Mouse (Mus musculus) adrenal gland, adult (tissue): ENCODE results near the gene Vgll1.

Experiments used
- DNase-seq, 2 experiments: peaks; one replicate each; pipeline ENCODE4 v3.0.0; 2022 to 2023; ENCODE audit warnings: low spot score in 1 of 2; ENCODE audit not compliant: inconsistent age in 2 of 2

The Vgll1 gene

DNA sequence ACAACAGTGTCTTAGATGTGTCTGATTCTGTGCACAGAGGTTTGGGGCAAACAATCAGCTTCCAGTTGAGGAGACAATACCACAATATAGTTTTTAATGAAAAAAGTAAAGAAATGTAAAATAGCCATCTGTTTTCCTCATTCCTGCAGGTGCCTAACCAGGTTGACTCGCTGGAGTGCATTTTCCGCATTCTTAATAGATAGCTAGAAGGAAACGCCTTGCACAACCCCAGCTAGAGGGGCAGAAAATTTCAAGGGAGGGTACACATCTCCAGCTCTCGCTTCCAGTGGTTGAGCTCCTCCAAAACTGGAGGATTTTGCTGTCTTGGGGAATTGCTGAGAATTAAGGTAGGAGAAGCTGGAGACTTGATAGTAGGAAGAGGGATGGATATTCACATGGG, at the start of gene Vgll1:
Gene Vgll1 (plus strand): TSS at position 301 of the 400 bp plus-strand sequence.
- DNase-seq = no peak

DNA sequence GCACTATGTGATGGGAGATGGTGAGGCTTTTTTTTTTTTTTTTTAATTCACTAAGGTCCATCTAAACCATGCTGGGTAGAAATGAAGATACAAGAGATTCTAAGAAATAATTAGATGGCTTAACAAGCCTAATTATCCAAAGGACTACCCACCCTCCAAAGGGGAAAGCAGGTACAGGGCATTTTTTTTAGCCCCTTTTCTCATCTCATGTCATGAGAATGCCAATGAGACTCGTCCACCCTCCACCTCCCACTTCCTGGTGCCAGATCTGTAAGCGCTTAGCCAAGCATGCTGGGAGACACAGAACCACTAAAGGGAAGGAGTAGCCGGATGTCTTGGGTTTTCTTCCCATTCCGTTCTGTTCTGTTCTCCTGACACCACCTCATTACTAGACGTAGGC, 45.1 kb upstream of the Vgll1 start, which contains the start of gene Brs3:
Gene Brs3 (plus strand): TSS at position 301 of the 400 bp plus-strand sequence.
- no peak for DNase-seq

DNA sequence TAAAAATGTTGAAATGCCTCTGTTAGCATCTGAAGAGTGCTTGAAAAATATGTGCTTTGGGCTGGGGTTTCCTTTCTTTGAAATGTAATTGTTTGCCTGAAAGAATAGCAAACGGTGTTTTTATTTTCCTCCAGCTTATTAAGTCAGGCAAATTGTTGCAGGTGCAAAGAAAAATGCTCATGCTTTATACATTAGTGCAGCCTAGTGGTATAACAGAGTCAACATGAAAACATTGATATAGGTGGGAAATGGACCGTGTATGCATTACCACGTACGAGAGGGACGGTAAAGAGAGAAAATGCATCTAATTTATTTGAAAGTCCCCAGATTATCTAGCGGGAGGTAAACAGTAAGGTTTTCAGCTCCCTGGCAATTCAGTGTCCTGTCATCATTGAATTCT, 44.0 kb upstream of the Vgll1 start:
- DNase-seq = no peak

DNA sequence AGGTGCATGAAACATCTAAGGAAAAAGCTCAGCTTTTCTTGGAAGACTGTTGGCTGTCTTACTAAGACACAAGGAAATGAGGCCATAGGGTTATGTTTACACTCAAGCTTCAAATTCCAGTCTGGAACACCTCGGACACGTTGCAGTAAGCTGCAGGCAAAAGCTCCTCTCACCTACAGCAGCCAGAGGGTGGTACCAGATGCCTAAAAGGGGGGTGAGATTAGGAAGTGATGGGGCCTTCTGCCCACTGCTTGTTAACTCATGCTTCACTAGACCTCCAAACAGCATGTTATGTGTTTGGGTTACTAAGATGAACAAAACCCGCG, 35.1 kb upstream of the Vgll1 start:
- no peak for DNase-seq

DNA sequence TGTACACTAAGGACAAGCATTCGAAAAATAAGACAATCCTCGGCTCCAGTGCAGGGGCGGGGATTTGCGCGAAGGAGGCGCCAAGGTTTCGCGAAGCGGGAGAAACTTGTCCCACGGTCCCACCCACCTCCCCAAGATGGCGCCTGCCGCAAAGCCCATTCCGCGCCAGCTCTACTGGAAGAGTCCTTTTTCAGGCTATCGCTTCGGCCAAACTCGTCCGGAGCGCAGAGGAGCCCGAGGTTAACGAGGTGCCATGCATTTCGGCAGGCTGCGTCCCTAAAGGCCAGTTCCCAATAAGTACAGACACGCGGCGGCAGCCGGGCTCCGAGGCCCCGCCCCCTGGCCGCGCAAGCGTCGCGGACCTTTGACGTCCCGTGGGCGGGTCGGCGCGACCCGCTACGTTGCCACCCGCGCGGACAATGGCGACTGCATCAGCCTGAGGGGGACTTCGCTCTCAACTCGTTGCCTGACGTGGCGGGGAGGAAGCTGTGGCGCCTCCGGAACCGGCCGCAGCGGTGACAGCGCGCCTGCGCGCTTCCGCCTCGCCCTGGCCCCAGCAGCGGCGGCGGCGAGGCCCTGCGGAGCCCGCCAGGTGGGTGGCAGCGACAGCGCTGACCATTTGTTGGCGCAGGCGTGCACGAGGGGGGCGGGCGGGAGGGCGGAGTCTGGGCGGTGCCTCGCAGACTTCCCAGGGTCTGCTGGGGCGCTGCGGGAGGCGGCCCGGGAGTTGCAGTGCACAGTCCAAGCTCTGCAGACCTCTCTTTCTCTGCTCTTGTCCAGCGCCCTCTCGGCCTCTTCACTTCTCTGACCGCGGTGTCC, 34.5 kb upstream of the Vgll1 start, which contains the start of gene Htatsf1:
Gene Htatsf1 (plus strand): TSS at position 410 of the 819 bp plus-strand sequence.
- peak; percentile 88 to 96 for DNase-seq

DNA sequence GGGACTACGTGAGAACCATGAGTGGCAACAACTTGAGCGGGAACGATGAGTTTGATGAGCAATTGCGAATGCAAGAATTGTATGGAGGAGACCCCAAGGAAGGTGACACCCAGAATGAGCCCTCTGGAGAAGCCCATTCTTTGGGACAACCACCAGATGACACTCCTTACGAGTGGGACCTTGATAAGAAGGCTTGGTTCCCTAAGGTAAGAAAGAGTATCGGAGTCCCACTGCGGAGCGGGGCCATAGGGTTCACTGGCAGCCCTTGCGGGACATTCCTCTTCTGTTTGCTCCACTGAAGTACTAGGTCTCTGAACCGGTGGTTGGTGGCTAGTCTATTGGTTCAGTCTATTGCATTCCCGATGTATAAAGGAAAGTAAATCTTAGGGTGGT, 33.9 kb upstream of the Vgll1 start:
- no peak for DNase-seq

DNA sequence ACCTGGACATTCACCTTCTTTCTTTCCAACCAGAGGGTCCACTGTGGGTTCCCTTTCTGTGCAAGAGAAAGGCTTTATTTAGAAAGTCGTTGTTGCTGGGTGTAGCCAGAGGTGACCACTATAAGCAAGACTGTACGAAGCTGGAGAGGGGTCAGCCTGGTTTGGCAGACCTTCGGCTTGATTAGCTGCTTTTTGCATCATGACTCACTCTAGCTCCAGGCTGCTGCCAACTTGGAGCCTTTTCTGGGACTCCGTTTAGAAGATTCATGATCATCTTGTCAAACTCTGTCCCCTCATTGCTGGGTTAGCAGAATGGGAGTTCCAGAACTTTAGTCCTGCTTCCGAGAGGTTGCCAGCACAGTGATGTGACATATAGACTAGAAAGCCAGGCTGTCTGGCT, 6.4 kb upstream of the Vgll1 start:
- DNase-seq = peak; percentile 33 to 56

DNA sequence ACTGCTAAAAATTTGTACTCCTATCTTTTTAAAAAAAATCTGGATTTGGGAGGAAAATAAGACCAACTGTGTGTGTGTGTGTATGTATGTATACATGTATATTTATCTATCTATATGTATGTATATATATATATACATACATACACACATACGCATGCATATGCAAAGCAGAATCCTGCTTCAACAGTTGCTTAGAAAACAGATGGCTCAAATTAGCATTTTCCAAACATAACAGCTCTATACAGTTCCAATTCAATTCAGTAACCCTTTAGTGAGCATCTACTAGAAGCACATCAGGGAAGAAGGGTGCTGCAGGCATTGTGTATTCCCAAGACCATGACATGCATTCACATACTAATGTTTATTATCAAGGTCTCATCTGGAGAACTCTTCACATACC, 15.5 kb downstream of the Vgll1 start:
- DNase-seq = no peak

DNA sequence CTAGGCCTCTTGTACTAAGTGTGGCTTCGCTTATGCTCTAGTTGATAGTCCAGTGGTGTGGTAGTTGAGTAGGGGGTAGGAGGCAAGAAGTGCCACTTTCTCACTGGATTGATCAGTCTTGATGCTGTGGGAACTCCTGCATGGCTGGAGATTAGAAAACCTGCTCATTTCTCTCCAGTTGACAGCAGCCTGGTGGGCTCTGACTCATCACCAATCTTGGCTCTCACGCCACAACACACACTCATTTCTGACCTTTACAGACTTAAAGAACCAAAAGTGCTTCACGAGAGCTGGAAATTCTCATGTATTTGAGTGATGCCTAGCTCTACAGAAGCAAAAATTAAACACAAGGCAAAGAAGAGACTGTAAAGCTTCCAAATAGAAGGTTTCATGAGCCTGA, 19.1 kb downstream of the Vgll1 start:
- DNase-seq = peak; percentile 55 to 58

DNA sequence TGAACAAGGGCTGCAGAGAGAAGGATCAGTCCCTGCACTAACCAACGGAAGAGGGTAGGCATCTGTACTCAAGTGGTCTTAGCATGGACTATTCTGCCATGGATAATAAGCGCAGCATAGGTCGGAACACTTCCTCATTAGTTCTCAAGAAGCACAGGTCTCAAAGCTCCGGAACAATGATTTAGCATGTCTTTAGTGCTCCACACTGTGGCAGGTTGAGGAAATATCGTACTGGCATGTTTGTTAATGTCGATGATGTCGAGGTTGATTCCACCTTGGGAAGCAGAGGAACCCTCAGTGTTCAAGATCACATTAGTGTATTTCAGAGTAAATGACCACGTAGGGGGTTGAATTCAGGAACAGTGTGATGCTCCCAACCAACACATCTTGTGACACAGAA, 30.2 kb downstream of the Vgll1 start:
- DNase-seq = peak in 1 of 2 experiments; percentile 36

DNA sequence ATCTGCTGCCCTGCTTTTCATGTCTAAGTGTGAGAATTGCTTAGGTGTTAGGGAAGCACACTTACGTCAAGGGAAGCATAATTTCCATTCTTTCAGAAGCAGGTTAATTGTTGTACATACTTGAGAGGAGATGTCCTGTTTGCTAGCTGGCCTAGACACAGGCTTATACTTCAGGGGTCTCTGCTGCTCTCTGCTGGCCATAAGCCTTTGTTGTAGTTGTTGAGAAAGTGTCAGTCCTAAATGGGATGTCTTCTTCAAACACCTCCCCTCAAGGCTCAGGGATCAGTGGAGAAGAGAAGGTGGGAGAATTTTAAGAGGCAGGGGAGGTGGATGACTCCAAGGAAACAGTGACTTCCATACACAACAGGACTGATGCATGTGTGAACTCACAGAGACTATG, 32.9 kb downstream of the Vgll1 start:
- DNase-seq = peak in 1 of 2 experiments; percentile 30

DNA sequence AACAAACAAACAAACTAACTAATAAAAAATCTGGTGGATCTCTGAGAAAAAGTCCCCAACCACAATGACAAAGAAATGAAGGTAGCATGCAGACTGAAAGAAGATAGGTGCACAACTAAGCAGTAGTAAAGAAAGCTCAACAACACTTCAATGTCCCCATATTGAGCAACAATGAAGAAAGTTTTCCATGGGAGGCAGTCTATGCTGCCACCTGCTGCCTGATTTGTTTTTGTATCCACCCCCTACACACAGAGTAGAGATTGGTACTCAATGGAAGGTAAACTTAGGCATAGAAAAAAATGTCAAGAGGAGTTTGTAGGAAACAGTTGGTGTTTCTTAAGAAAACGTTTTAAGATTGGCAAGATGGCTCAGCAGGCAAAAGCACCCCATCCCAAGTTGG, 42.7 kb downstream of the Vgll1 start:
- peak in 1 of 2 experiments; percentile 39 for DNase-seq

DNA sequence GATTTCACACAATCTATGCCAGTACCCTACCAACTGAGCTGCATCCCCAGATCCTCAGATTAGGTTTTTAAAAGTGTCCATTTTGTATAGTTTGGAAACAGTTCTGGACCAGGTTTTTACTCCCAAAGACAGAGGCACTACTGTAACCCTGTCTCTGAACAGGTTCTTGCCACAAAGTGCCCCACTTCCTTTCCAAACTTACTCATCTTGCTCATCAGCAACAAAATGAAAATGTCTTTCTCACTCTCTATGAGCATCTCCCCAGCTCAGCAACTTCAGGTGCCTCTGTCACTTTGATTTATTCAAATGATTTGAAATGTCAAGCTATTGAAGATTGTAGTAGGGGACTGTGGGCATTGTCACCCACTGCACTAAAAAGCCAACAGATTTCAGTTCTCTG, 49.7 kb downstream of the Vgll1 start:
- DNase-seq = no peak

DNA sequence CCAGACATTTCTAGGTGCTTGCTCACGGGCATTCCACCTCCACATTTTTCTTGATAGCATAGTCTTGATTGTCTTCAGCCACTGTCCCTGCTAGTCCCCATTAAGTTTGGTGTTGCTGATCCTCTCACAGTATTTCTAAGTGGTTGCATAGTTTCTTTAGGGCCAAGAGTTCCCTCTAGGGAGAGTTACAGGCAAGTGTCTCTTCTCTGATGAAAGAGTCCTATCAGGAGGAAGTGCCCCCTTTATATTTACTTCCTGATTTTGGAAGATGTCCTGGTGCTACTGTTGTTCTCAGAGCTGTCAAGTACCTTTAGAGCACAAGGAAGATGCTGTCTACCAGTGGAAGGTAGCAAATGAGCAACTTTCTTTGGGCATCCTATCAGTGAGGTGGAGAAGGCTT, 65.6 kb downstream of the Vgll1 start:
- no peak for DNase-seq
